Mouse (Mus musculus): Measurements from ENCODE around the gene Ank2.

DNA sequence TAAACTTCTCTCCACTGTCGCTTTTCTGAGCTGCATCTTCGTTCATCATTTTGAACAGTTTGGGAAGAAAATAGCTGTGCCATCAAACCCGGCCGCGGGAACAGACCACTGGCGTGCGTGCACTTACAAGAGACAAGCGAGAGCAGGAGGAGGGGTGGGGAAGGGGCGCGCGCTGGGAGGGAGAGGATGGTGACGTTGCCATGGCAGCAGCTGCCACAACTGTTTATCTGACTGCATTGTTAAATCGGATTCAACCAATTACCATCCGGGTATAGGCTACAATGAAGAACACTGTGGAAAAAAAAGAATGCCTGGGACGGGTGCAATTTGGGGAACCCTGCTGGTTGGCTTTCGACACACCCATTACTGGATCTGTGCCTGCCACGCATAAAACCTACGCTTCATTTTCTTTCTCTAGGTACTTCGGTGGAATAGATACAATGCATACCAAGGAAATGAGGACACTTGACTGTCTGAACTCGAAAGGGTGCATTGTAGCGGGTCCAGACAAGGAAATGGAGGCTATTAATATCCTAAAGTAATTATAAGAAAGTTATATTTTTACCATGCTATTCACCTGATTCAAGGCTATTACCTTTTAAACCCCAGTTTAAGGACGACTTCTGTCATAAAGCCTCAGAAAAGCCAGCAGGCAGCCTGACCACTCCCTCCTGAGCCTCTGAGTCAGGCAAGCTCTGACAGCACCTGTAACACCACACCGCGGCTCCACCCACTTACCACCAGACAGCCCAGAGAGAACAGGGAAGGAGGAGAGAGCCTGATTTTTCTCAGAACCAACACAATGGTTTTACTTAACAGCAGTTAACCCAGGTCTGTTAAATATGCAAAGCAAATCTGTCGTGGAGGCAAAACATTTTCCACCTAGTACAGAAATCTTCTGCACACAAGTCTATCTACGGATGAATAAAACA is 273.1 kb downstream of the Ank2 start:
- TF ChIP-seq CTCF (IDR thresholded peaks at IDR 0.05; ENCODE audit: low read depth) (no peak), EP300 (IDR thresholded peaks at IDR 0.05; ENCODE audit: low read depth) (no peak)

Data from liver, postnatal 0 days (tissue).